Mouse (Mus musculus): ENCODE measurements around the gene Arl10. TPM values are rescaled to one million over a fixed set of nuclear protein-coding genes. Genes with fewer than 3 reads are reported as not detected.
"Not testable (repeated sequence)": the region's sequence is repeated elsewhere in the genome, so short reads cannot be mapped to it uniquely, and the experiment has no call there.

Gene Arl10
- polyA plus RNA-seq, 1 experiment, result 32.0 TPM

- peak overlapping the region; percentile 87 for H3K27ac ChIP-seq (ENCODE audit: insufficient read depth, low read length)
- no peaks in the 10 kb centered on the region for H3K27me3 ChIP-seq (ENCODE audit: control insufficient read depth, insufficient read depth, low read length)
- peak overlapping the region; percentile 62 for H3K4me3 ChIP-seq (replicated peaks; ENCODE audit: insufficient read depth, low read depth, low read length)
- DNase-seq, result peak in 1 of 2 experiments; percentile 27
- TF ChIP-seq POLR2A (IDR thresholded peaks at IDR 0.05; ENCODE audit: borderline replicate concordance, insufficient read depth, low read length), result no peak
- TF ChIP-seq CTCF (IDR thresholded peaks at IDR 0.05; ENCODE audit: borderline replicate concordance, insufficient read depth, low read depth, low read length), result no peak
- peaks cover 28% of the 10 kb centered on the region for H3K4me1 ChIP-seq (ENCODE audit: control insufficient read depth, insufficient read depth, low read length)
- WGBS, result 4% methylated on average over 1 of the region's 1 CpGs
Observed at GRCm38 (mm10) chr13:54609301-54609700, 34.5 kb downstream of the Arl10 start.

DNA sequence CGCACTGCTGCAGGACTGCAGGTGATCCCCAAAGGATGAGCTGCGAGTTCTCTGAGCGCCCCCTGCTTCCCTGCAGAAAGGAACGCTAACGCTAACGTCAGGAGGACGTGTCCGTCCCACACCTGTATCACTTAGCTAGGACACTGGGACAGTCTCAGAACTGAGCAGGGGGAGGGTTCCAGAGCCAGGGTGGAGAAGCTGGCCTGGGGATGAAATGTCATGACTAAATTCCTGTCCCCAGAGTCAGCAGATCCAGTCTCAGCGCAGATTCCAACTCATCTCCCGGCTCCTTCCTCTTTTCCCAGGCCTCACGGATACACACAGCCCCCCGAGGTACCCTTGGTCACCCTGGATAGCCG is 35.8 kb downstream of the Arl10 start:
- 2% methylated on average over 13 of the region's 13 CpGs for WGBS
- TF ChIP-seq CTCF (IDR thresholded peaks at IDR 0.05; ENCODE audit: borderline replicate concordance, insufficient read depth, low read depth, low read length) (no peak), POLR2A (IDR thresholded peaks at IDR 0.05; ENCODE audit: borderline replicate concordance, insufficient read depth, low read length) (no peak)
- Histone ChIP-seq H3K4me1 (ENCODE audit: control insufficient read depth, insufficient read depth, low read length) (peaks cover 20% of the 10 kb centered on the region), H3K27ac (ENCODE audit: insufficient read depth, low read length) (peak overlapping the region; percentile 97), H3K4me3 (replicated peaks; ENCODE audit: insufficient read depth, low read depth, low read length) (peak overlapping the region; percentile 89), H3K27me3 (ENCODE audit: control insufficient read depth, insufficient read depth, low read length) (no peaks in the 10 kb centered on the region)
- DNase-seq, result peak in 1 of 2 experiments; percentile 67

DNA sequence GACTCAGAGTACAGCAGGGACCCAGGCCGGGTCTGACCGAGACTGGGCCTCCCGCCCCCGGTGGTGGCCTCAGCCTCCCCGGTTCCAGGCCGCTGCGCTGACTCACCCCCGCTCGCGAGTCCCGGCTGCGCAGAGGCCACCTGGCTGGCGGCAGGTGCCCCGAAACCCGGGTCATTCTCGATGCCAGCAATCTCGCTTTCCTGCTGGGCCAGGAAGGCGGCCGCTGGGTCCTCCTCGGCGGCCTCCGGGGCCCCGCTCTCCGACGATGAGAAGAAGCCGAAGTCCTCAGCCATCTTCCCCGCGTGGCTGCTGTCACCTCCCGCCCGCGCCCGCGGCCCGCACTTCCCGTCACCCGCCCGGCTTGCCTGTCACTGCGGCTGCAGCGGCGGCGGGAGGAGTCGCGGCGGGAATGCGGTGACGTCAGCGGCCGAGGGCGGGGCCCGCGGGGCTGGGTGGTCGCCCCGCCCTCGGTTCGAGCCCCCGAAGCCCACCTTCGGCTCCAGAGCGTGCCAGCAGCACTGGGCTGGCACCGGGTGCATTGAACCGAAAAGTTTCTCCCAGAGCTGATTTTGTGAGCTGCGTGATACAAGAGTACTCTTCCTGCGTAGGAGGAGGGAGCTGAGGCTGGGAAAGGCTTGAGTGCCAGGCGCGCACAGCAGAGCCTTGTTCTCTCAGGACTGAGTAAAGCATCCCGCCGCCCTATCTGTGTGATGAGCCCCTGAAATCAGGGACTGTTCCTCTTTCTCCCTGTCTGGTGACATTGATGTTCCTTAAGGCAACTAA is 36.3 kb downstream of the Arl10 start, which contains the start of gene Cltb:
Gene Cltb, minus strand, starts transcription at position 373 of the 783 bp plus-strand sequence.
- DNase-seq, result peak; percentile 94 to 97
- TF ChIP-seq POLR2A (IDR thresholded peaks at IDR 0.05; ENCODE audit: borderline replicate concordance, insufficient read depth, low read length) (peak; percentile 71), CTCF (IDR thresholded peaks at IDR 0.05; ENCODE audit: borderline replicate concordance, insufficient read depth, low read depth, low read length) (no peak)
- H3K4me3 ChIP-seq (replicated peaks; ENCODE audit: insufficient read depth, low read depth, low read length), result peak within 1 kb of the TSS; percentile 89
- 1% methylated on average over 64 of the region's 66 CpGs for WGBS
- H3K27me3 ChIP-seq (ENCODE audit: control insufficient read depth, insufficient read depth, low read length), result no peaks in the 10 kb centered on the region
- peak within 1 kb of the TSS; percentile 97 for H3K27ac ChIP-seq (ENCODE audit: insufficient read depth, low read length)
- H3K4me1 ChIP-seq (ENCODE audit: control insufficient read depth, insufficient read depth, low read length), result peaks cover 16% of the 10 kb centered on the region

DNA sequence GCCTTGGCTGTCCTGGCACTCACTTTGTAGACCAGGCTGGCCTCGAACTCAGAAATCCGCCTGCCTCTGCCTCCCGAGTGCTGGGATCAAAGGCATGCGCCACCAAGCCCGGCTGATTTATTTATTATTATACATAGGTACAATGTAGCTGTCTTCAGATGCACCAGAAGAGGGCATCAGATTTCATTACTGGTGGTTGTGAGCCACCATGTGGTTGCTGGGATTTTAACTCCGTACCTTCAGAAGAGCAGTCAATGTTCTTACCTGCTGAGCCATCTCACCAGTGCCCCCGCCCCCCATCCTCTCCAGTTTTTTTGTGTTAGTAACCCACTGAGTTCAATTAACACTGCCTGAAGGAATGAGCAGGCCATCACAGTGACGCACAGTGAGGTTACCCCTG is 38.3 kb downstream of the Arl10 start:
- H3K4me1 ChIP-seq (ENCODE audit: control insufficient read depth, insufficient read depth, low read length); H3K4me3 ChIP-seq (replicated peaks; ENCODE audit: insufficient read depth, low read depth, low read length); H3K27ac ChIP-seq (ENCODE audit: insufficient read depth, low read length); H3K27me3 ChIP-seq (ENCODE audit: control insufficient read depth, insufficient read depth, low read length): not testable (repeated sequence)
- 70% methylated on average over 8 of the region's 8 CpGs for WGBS
- DNase-seq, result peak in 1 of 2 experiments; percentile 38

DNA sequence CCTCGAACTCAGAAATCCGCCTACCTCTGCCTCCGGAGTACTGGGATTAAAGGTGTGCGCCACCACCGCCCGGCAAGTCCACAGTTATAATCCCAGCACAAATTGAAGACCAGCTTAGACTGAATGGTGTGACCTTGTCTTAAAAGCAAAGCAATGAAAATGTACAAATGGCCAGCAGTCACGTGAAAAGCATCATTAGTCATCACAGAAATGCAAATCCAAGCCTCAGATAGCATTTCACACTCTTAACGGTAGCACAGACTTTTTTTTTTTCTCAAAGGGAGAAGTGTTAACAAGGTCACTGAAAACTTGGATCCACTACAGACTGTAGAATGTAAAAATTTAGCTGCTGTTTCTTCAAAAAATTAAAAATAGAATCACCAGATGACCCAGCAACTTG is 41.5 kb downstream of the Arl10 start:
- H3K27me3 ChIP-seq (ENCODE audit: control insufficient read depth, insufficient read depth, low read length), result no peaks in the 10 kb centered on the region
- H3K27ac ChIP-seq (ENCODE audit: insufficient read depth, low read length), result no peak overlapping the region
- no peak overlapping the region for H3K4me3 ChIP-seq (replicated peaks; ENCODE audit: insufficient read depth, low read depth, low read length)
- 86% methylated on average over 8 of the region's 8 CpGs for WGBS
- no peak for DNase-seq
- H3K4me1 ChIP-seq (ENCODE audit: control insufficient read depth, insufficient read depth, low read length), result no peaks in the 10 kb centered on the region
- TF ChIP-seq POLR2A (IDR thresholded peaks at IDR 0.05; ENCODE audit: borderline replicate concordance, insufficient read depth, low read length) (no peak), CTCF (IDR thresholded peaks at IDR 0.05; ENCODE audit: borderline replicate concordance, insufficient read depth, low read depth, low read length) (no peak)

- H3K4me3 ChIP-seq (replicated peaks; ENCODE audit: insufficient read depth, low read depth, low read length), result no peak overlapping the region
- TF ChIP-seq CTCF (IDR thresholded peaks at IDR 0.05; ENCODE audit: borderline replicate concordance, insufficient read depth, low read depth, low read length) (no peak), POLR2A (IDR thresholded peaks at IDR 0.05; ENCODE audit: borderline replicate concordance, insufficient read depth, low read length) (no peak)
- no peaks in the 10 kb centered on the region for H3K27me3 ChIP-seq (ENCODE audit: control insufficient read depth, insufficient read depth, low read length)
- no peaks in the 10 kb centered on the region for H3K4me1 ChIP-seq (ENCODE audit: control insufficient read depth, insufficient read depth, low read length)
- WGBS, result 63% methylated on average over 6 of the region's 6 CpGs
- H3K27ac ChIP-seq (ENCODE audit: insufficient read depth, low read length), result no peak overlapping the region
- DNase-seq, result no peak
Observed at GRCm38 (mm10) chr13:54616998-54617397, 42.2 kb downstream of the Arl10 start.

DNA sequence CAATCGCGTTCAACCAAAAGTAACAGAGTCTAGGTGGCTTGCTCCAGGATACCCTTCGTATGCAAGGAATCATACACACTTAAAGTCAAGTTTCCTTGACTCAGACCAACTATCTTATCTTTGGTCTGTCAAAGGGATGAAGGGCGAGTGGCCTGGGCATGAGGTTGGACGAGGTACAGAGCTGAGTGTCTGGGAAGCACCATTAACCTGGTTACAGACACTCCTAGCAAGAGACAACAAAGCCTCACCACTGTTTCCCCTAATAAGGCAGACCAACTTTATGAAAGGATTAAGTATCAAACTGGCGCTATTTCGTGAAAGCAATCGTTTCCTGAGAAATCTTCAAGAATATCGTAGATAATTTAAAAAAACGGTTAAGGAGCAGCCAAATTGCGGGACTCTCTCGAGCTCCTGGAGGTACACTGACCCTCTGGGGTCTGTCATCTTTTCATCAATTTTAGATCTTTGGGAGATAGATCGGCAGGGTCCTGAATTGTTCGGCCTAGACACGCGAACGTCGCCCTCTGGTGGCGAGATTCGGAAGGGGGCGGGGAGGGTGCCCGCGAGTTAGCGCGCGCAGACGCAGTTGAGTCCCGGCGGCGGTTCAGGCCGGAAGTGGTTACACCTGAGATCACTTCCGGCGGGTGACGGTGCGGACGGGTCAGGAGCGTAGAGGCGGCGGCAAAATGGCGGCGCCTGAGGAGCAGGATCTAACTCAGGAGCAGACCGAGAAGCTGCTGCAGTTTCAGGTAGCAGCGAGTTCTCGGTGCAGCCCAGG is 46.5 kb downstream of the Arl10 start, which contains the start of gene Faf2:
Gene Faf2, plus strand, starts transcription at position 630 of the 778 bp plus-strand sequence.
- no peaks in the 10 kb centered on the region for H3K27me3 ChIP-seq (ENCODE audit: control insufficient read depth, insufficient read depth, low read length)
- peak within 1 kb of the TSS; percentile 83 for H3K4me3 ChIP-seq (replicated peaks; ENCODE audit: insufficient read depth, low read depth, low read length)
- DNase-seq, result peak; percentile 97 to 100
- H3K4me1 ChIP-seq (ENCODE audit: control insufficient read depth, insufficient read depth, low read length), result peaks cover 4% of the 10 kb centered on the region
- H3K27ac ChIP-seq (ENCODE audit: insufficient read depth, low read length), result peak within 1 kb of the TSS; percentile 60
- peak; percentile 77; the same call in 1 of the 2 replicates for TF ChIP-seq POLR2A (IDR thresholded peaks at IDR 0.05; ENCODE audit: borderline replicate concordance, insufficient read depth, low read length)
- TF ChIP-seq CTCF (IDR thresholded peaks at IDR 0.05; ENCODE audit: borderline replicate concordance, insufficient read depth, low read depth, low read length), result peak; percentile 86; the same call in 1 of the 2 replicates
- 12% methylated on average over 44 of the region's 44 CpGs for WGBS

Data from cerebellum, adult 2 months (tissue).